Mouse (Mus musculus): ENCODE results near the gene Scnn1a. TPM values are rescaled to one million over a fixed set of nuclear protein-coding genes. Genes with fewer than 3 reads are reported as not detected.

Scnn1a gene
- polyA plus RNA-seq, 1 experiment from 2014 or later = 0.81 TPM

GRCm38 (mm10) chr6:125309406-125309805 is 11.1 kb upstream of the Scnn1a start:
- Histone ChIP-seq H3K4me3 (no peak overlapping the region), H3K36me3 (peaks cover 31% of the 10 kb centered on the region), H3K4me2 (no peak overlapping the region), H3K9ac (no peak overlapping the region), H3K27me3 (no peaks in the 10 kb centered on the region), H3K9me3 (replicated peaks) (no peaks in the 10 kb centered on the region), H3K27ac (no peak overlapping the region), H3K4me1 (replicated peaks) (peaks cover 31% of the 10 kb centered on the region)
- ATAC-seq (replicated peaks; ENCODE audit: insufficient number of reproducible peaks, insufficient read depth, low FRiP score, low read depth) = no peak
- 62% methylated on average over 5 of the region's 5 CpGs for WGBS

GRCm38 (mm10) chr6:125312171-125312570 is 8.3 kb upstream of the Scnn1a start:
- Histone ChIP-seq H3K27me3 (no peaks in the 10 kb centered on the region), H3K9me3 (replicated peaks) (no peaks in the 10 kb centered on the region), H3K4me3 (peak overlapping the region; percentile 64), H3K9ac (peak overlapping the region; percentile 77), H3K4me2 (peak overlapping the region; percentile 76), H3K4me1 (replicated peaks) (peaks cover 36% of the 10 kb centered on the region), H3K27ac (no peak overlapping the region), H3K36me3 (peaks cover 24% of the 10 kb centered on the region)
- no peak for ATAC-seq (replicated peaks; ENCODE audit: insufficient number of reproducible peaks, insufficient read depth, low FRiP score, low read depth)
- WGBS = 66% methylated on average over 9 of the region's 9 CpGs

DNA sequence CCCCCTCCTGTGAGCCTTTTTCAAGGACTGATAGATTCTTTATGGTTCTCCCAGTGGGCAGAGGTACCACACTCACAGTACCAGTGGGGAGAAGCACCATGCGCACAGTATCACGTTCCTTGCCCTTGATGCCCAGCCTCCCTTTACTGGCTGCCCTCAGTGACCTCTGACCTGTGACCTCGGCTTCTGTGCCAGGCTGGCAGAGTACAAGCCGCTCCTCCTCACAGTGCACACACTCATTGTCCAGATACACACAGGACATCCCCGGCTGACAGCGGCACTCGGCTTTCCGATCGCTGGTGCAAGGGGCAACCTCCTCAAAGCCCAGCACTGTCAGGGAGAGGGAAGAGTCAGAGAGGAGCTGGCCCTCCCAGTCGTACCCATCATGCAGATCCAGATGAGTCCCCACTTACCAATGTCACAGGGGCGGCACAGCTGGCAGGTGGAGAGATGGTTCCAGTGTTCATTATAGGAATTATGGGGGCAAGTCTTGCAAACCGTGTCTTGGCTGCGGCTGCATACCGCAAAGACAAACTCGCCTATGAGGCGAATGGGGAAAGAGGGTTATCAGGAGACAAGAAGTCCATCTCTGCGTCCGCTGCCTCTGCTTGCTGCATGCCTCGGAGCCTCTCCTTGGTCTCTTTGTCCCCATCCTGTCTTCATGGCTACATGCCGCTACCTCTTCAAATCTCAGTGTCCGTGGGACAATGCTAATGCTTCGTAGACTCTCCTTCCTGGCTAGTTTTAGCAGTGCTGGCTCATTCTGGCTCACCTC is 7.7 kb upstream of the Scnn1a start:
- Histone ChIP-seq H3K36me3 (peaks cover 21% of the 10 kb centered on the region; the same call in 1 of the 2 replicates), H3K9ac (peak overlapping the region; percentile 77), H3K4me3 (peak overlapping the region; percentile 64), H3K4me2 (peak overlapping the region; percentile 76), H3K9me3 (replicated peaks) (no peaks in the 10 kb centered on the region), H3K27me3 (no peaks in the 10 kb centered on the region), H3K27ac (peak overlapping the region; percentile 77), H3K4me1 (replicated peaks) (peaks cover 39% of the 10 kb centered on the region)
- ATAC-seq (replicated peaks; ENCODE audit: insufficient number of reproducible peaks, insufficient read depth, low FRiP score, low read depth) = no peak
- 42% methylated on average over 22 of the region's 22 CpGs for WGBS

GRCm38 (mm10) chr6:125313546-125314230 is 6.8 kb upstream of the Scnn1a start, which contains the start of gene Ltbr:
Gene Ltbr, minus strand, starts transcription at chr6:125313885.
- no peaks in the 10 kb centered on the region for H3K27me3 ChIP-seq
- peak within 1 kb of the TSS; percentile 77 for H3K27ac ChIP-seq
- peak within 1 kb of the TSS; percentile 64 for H3K4me3 ChIP-seq
- H3K4me1 ChIP-seq (replicated peaks) = peaks cover 39% of the 10 kb centered on the region
- 1% methylated on average over 36 of the region's 46 CpGs for WGBS
- H3K4me2 ChIP-seq = peak within 1 kb of the TSS; percentile 76
- peak within 1 kb of the TSS; percentile 77 for H3K9ac ChIP-seq
- peaks cover 14% of the 10 kb centered on the region; the same call in 1 of the 2 replicates for H3K36me3 ChIP-seq
- ATAC-seq (replicated peaks; ENCODE audit: insufficient number of reproducible peaks, insufficient read depth, low FRiP score, low read depth) = peak; percentile 94
- H3K9me3 ChIP-seq (replicated peaks) = no peaks in the 10 kb centered on the region

GRCm38 (mm10) chr6:125314231-125314563 is 6.3 kb upstream of the Scnn1a start:
- Histone ChIP-seq H3K27me3 (0 out of 2 replicates have a peak, but pooled peaks cover 1% of the 10 kb centered on the region), H3K4me3 (peak overlapping the region; percentile 64), H3K4me1 (replicated peaks) (peaks cover 36% of the 10 kb centered on the region), H3K4me2 (peak overlapping the region; percentile 76), H3K9ac (peak overlapping the region; percentile 77), H3K36me3 (peaks cover 13% of the 10 kb centered on the region; the same call in 1 of the 2 replicates), H3K9me3 (replicated peaks) (no peaks in the 10 kb centered on the region), H3K27ac (peak overlapping the region; percentile 77)
- ATAC-seq (replicated peaks; ENCODE audit: insufficient number of reproducible peaks, insufficient read depth, low FRiP score, low read depth) = 0 out of 2 replicates have a peak, but pooled peaks have one; percentile 2
- WGBS = 59% methylated on average over 7 of the region's 7 CpGs

DNA sequence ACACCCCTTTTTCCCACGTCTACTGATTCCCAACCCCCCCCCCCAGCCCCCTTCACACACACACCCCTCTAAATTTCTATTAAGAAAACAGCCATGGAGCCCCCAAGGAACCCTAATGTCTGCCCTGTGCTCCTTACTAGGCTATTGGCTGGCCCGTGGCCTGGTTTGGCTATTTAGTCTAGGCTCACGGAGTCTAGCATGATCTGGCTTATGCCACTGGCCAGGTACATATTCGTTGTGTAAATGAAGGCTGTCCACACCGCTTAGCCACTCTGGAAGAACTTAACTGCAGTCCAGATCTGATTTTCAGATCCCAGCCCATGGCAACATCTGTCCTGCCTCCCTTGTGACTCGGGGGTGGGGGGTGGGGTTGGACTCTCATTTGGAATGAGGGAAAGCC is 5.7 kb upstream of the Scnn1a start:
- Histone ChIP-seq H3K4me2 (no peak overlapping the region), H3K9me3 (replicated peaks) (no peaks in the 10 kb centered on the region), H3K4me3 (no peak overlapping the region), H3K27me3 (peaks cover 7% of the 10 kb centered on the region; the same call in 1 of the 2 replicates), H3K27ac (no peak overlapping the region), H3K36me3 (peaks cover 9% of the 10 kb centered on the region; the same call in 1 of the 2 replicates), H3K9ac (no peak overlapping the region), H3K4me1 (replicated peaks) (peaks cover 35% of the 10 kb centered on the region)
- WGBS = 70% methylated on average over 6 of the region's 6 CpGs
- ATAC-seq (replicated peaks; ENCODE audit: insufficient number of reproducible peaks, insufficient read depth, low FRiP score, low read depth) = no peak

GRCm38 (mm10) chr6:125317077-125317476 is 3.4 kb upstream of the Scnn1a start:
- peaks cover 30% of the 10 kb centered on the region for H3K27me3 ChIP-seq
- WGBS = 21% methylated on average over 7 of the region's 7 CpGs
- peaks cover 45% of the 10 kb centered on the region for H3K4me1 ChIP-seq (replicated peaks)
- H3K4me2 ChIP-seq = no peak overlapping the region
- no peak overlapping the region for H3K9ac ChIP-seq
- H3K27ac ChIP-seq = no peak overlapping the region
- no peak overlapping the region for H3K4me3 ChIP-seq
- no peaks in the 10 kb centered on the region for H3K9me3 ChIP-seq (replicated peaks)
- H3K36me3 ChIP-seq = no peaks in the 10 kb centered on the region
- ATAC-seq (replicated peaks; ENCODE audit: insufficient number of reproducible peaks, insufficient read depth, low FRiP score, low read depth) = no peak

- 60% methylated on average over 15 of the region's 15 CpGs for WGBS
- H3K4me3 ChIP-seq = no peak overlapping the region
- no peaks in the 10 kb centered on the region for H3K9me3 ChIP-seq (replicated peaks)
- no peak for ATAC-seq (replicated peaks; ENCODE audit: insufficient number of reproducible peaks, insufficient read depth, low FRiP score, low read depth)
- H3K9ac ChIP-seq = no peak overlapping the region
- H3K36me3 ChIP-seq = no peaks in the 10 kb centered on the region
- H3K27me3 ChIP-seq = peaks cover 45% of the 10 kb centered on the region
- H3K4me2 ChIP-seq = no peak overlapping the region
- H3K4me1 ChIP-seq (replicated peaks) = peaks cover 28% of the 10 kb centered on the region
- no peak overlapping the region for H3K27ac ChIP-seq
Measured at GRCm38 (mm10) chr6:125318981-125319918, 1.2 kb upstream of the Scnn1a start.

GRCm38 (mm10) chr6:125319919-125320296 is 551 bp upstream of the Scnn1a start:
- H3K27me3 ChIP-seq = peaks cover 45% of the 10 kb centered on the region
- H3K9ac ChIP-seq = no peak overlapping the region
- H3K27ac ChIP-seq = no peak overlapping the region
- H3K4me2 ChIP-seq = no peak overlapping the region
- no peaks in the 10 kb centered on the region for H3K9me3 ChIP-seq (replicated peaks)
- H3K4me3 ChIP-seq = no peak overlapping the region
- H3K36me3 ChIP-seq = no peaks in the 10 kb centered on the region
- H3K4me1 ChIP-seq (replicated peaks) = peaks cover 25% of the 10 kb centered on the region
- ATAC-seq (replicated peaks; ENCODE audit: insufficient number of reproducible peaks, insufficient read depth, low FRiP score, low read depth) = 0 out of 2 replicates have a peak, but pooled peaks have one; percentile 6

- peaks cover 45% of the 10 kb centered on the region for H3K27me3 ChIP-seq
- H3K4me1 ChIP-seq (replicated peaks) = peaks cover 28% of the 10 kb centered on the region
- H3K4me2 ChIP-seq = peak overlapping the region; percentile 40; the same call in 1 of the 2 replicates
- no peak; the same call in 1 of the 2 replicates for ATAC-seq (replicated peaks; ENCODE audit: insufficient number of reproducible peaks, insufficient read depth, low FRiP score, low read depth)
- no peak overlapping the region for H3K27ac ChIP-seq
- H3K36me3 ChIP-seq = no peaks in the 10 kb centered on the region
- H3K4me3 ChIP-seq = no peak overlapping the region; the same call in 1 of the 2 replicates
- no peak overlapping the region for H3K9ac ChIP-seq
- no peaks in the 10 kb centered on the region for H3K9me3 ChIP-seq (replicated peaks)
- 13% methylated on average over 26 of the region's 26 CpGs for WGBS
Measured at GRCm38 (mm10) chr6:125321114-125321855, 826 bp downstream of the Scnn1a start.

Data from heart, embryonic 15.5 days (tissue).